Mouse (Mus musculus): ENCODE results near the gene Vrk3.

DNA sequence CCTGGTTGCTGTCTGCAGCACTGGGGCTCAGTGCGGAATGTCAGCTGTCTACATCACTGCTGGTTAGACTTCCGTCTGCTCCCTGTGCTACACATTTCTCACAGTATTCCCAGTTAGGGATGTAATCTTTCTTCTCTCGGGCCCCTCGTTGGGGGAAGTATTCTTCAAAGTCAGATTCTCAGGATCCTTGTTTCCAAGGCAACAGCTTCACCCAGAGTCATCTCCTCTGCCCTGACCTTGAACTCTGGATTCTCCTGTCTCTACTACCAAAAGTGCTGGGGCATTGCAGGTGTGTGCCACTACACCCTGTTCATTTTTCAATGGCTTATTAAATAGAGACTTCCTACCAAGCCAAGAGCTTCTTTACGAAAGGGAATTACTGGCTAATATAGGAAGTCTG lies 21.1 kb upstream of the Vrk3 start:
- TF ChIP-seq GATA1 (IDR thresholded peaks at IDR 0.05; ENCODE audit: low read length) (no peak), TAL1 (IDR thresholded peaks at IDR 0.05; ENCODE audit: low read length) (no peak)

Data from erythroblast, embryonic 14.5 days (primary cell).